Mouse (Mus musculus) adrenal gland, adult 18-20 months (tissue): Measurements from ENCODE around the gene C1rl. TPM values are rescaled to one million over a fixed set of nuclear protein-coding genes. Genes with fewer than 3 reads are reported as not detected.

Experiments
- total RNA-seq, 2 experiments: library from RNA; stranded (reverse); gene quantifications; 1 replicate in 1 of 2; 2 replicates in 1 of 2; pipeline ENCODE4 v1.2.3; 2021

Gene C1rl
- total RNA-seq, 2 experiments from 2014 or later, result 22.7 to 22.8 TPM

Other genes with a start within 250 kb of the C1rl start
- 10 to 100 TPM in 1 of 2 experiments, 1 to 10 TPM in 1; 5.2 to 15.1 TPM for gene Cd163, start 188.5 kb upstream of the C1rl start, total RNA-seq
- 100 to 1,000 TPM; 116 to 119 TPM for gene Pex5, start 78.0 kb upstream of the C1rl start, total RNA-seq
- gene Clstn3, start 28.3 kb upstream of the C1rl start, total RNA-seq, result 100 to 1,000 TPM; 107 to 199 TPM
- gene C1ra, start 19.3 kb downstream of the C1rl start, total RNA-seq, result 10 to 100 TPM; 45.4 to 88.8 TPM
- 10 to 100 TPM; 48.3 to 69.2 TPM for gene C1s1, start 49.2 kb downstream of the C1rl start, total RNA-seq
- gene C1rb, start 77.2 kb downstream of the C1rl start, total RNA-seq, result 10 to 100 TPM in 1 of 2 experiments, 1 to 10 TPM in 1; 6.7 to 12.3 TPM
- gene C1s2, start 143.0 kb downstream of the C1rl start, total RNA-seq, result 1 to 10 TPM; 2.0 to 2.8 TPM
- gene Lpcat3, start 169.9 kb downstream of the C1rl start, total RNA-seq, result 100 to 1,000 TPM in 1 of 2 experiments, 10 to 100 TPM in 1; 92.9 to 108 TPM
- 10 to 100 TPM; 81.0 to 86.4 TPM for gene Emg1, start 219.1 kb downstream of the C1rl start, total RNA-seq
- 100 to 1,000 TPM; 285 to 301 TPM for gene Phb2, start 219.2 kb downstream of the C1rl start, total RNA-seq
- gene Ptpn6, start 245.6 kb downstream of the C1rl start, total RNA-seq, result 10 to 100 TPM in 1 of 2 experiments, 1 to 10 TPM in 1; 9.8 to 11.5 TPM
- 100 to 1,000 TPM; 341 to 388 TPM for gene Grcc10, start 248.3 kb downstream of the C1rl start, total RNA-seq